Mouse (Mus musculus): ENCODE measurements around the gene Lrp11. TPM values are rescaled to one million over a fixed set of nuclear protein-coding genes. Genes with fewer than 3 reads are reported as not detected.

The Lrp11 gene
- polyA plus RNA-seq, 1 experiment from 2014 or later = 1.2 TPM

GRCm38 (mm10) chr10:7622378-7622777, 32.8 kb downstream of the Lrp11 start:
- DNase-seq (ENCODE audit: low spot score) = no peak

GRCm38 (mm10) chr10:7623861-7624518, 34.4 kb downstream of the Lrp11 start:
- no peak for DNase-seq (ENCODE audit: low spot score)

- no peak for DNase-seq (ENCODE audit: low spot score)
These were observed 39.5 kb downstream of the Lrp11 start for GRCm38 (mm10) chr10:7629092-7629491.

- DNase-seq (ENCODE audit: low spot score) = peak; percentile 9
These were observed 40.7 kb downstream of the Lrp11 start for GRCm38 (mm10) chr10:7630286-7630685.

- DNase-seq (ENCODE audit: low spot score) = peak; percentile 53
These were observed 41.5 kb downstream of the Lrp11 start for GRCm38 (mm10) chr10:7630951-7631720.

GRCm38 (mm10) chr10:7640366-7640765, 50.8 kb downstream of the Lrp11 start:
- no peak for DNase-seq (ENCODE audit: low spot score)

- no peak for DNase-seq (ENCODE audit: low spot score)
These were observed 56.3 kb downstream of the Lrp11 start for GRCm38 (mm10) chr10:7645911-7646310.

GRCm38 (mm10) chr10:7649059-7649458, 59.5 kb downstream of the Lrp11 start:
- DNase-seq (ENCODE audit: low spot score) = no peak

- DNase-seq (ENCODE audit: low spot score) = no peak
These were observed 61.5 kb downstream of the Lrp11 start for GRCm38 (mm10) chr10:7651057-7651456.

- DNase-seq (ENCODE audit: low spot score) = no peak
These were observed 73.0 kb downstream of the Lrp11 start for GRCm38 (mm10) chr10:7662471-7663141.

GRCm38 (mm10) chr10:7663159-7664026, 73.8 kb downstream of the Lrp11 start:
- peak; percentile 91 for DNase-seq (ENCODE audit: low spot score)

GRCm38 (mm10) chr10:7664027-7664526, 74.5 kb downstream of the Lrp11 start:
- no peak for DNase-seq (ENCODE audit: low spot score)

GRCm38 (mm10) chr10:7664889-7665288, 75.3 kb downstream of the Lrp11 start:
- no peak for DNase-seq (ENCODE audit: low spot score)

GRCm38 (mm10) chr10:7667342-7667802, 77.8 kb downstream of the Lrp11 start, which contains the start of gene Nup43:
Nup43 (plus strand) TSS chr10:7667503.
- DNase-seq (ENCODE audit: low spot score) = peak; percentile 94

GRCm38 (mm10) chr10:7673673-7674072, 84.1 kb downstream of the Lrp11 start:
- DNase-seq (ENCODE audit: low spot score) = peak; percentile 46

Other genes starting within 250 kb of the Lrp11 start
- 6.7 TPM in 2 replicates for gene Ulbp1, start 116.2 kb upstream of the Lrp11 start, polyA plus RNA-seq (2015; fragmentation: Nextera tagmentation; extraction: Ambion mirVana)
- gene Nup43, start 77.7 kb downstream of the Lrp11 start, polyA plus RNA-seq (2015; fragmentation: Nextera tagmentation; extraction: Ambion mirVana) = 41.7 and 42.0 TPM in 2 replicates
- 132 and 140 TPM in 2 replicates for gene Pcmt1, start 91.3 kb downstream of the Lrp11 start, polyA plus RNA-seq (2015; fragmentation: Nextera tagmentation; extraction: Ambion mirVana)
- 4.2 and 5.2 TPM in 2 replicates for gene Lats1, start 91.4 kb downstream of the Lrp11 start, polyA plus RNA-seq (2015; fragmentation: Nextera tagmentation; extraction: Ambion mirVana)
- 67.4 and 74.0 TPM in 2 replicates for gene Katna1, start 136.2 kb downstream of the Lrp11 start, polyA plus RNA-seq (2015; fragmentation: Nextera tagmentation; extraction: Ambion mirVana)
- gene Ginm1, start 203.0 kb downstream of the Lrp11 start, polyA plus RNA-seq (2015; fragmentation: Nextera tagmentation; extraction: Ambion mirVana) = 58.0 and 67.5 TPM in 2 replicates
- gene Ppil4, start 203.1 kb downstream of the Lrp11 start, polyA plus RNA-seq (2015; fragmentation: Nextera tagmentation; extraction: Ambion mirVana) = 49.8 and 52.5 TPM in 2 replicates
- gene Zc3h12d, start 242.7 kb downstream of the Lrp11 start, polyA plus RNA-seq (2015; fragmentation: Nextera tagmentation; extraction: Ambion mirVana) = 2.4 and 2.5 TPM in 2 replicates